Mouse (Mus musculus): Measurements from ENCODE around the gene Prl8a2. TPM values are rescaled to one million over a fixed set of nuclear protein-coding genes. Genes with fewer than 3 reads are reported as not detected.
A peak's percentile ranks its signal among the peaks of the same experiment; 100 is the strongest.

The Prl8a2 gene
- not detected in 2 replicates for polyA plus RNA-seq (2016; fragmentation: Nextera tagmentation; extraction: Ambion mirVana)

DNA sequence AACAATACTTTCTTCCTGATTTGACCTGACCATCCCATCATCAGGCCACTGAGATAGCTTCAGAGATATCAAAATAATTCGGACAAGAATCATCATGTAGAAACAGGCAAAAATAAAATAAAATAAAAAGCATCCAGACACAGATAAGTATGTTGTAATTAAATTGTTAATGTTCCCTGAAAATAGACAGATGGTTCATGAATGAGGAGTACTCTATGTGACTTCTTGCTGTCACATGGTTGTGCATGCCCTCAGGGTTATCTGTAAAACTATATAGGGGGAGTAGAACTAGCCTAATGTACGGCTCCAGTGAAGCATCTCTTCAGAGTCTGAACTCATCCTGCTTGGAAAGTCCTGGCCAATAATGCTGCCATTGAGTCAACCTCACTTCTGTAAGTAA lies at the start of gene Prl8a2:
Prl8a2 (plus strand) TSS at position 301 of the 400 bp plus-strand sequence.
- no peaks in the 10 kb centered on the region for H3K27me3 ChIP-seq (ENCODE audit: low read depth, poor library complexity, severe bottlenecking)
- no peak within 1 kb of the TSS for H3K27ac ChIP-seq (replicated peaks)
- H3K4me3 ChIP-seq: no peak within 1 kb of the TSS
- no peak for DNase-seq (ENCODE audit: low spot score)
- H3K36me3 ChIP-seq: no peaks in the 10 kb centered on the region
- H3K4me1 ChIP-seq: no peaks in the 10 kb centered on the region
- no peaks in the 10 kb centered on the region for H3K9me3 ChIP-seq (replicated peaks)
- WGBS: 82% methylated on average over 2 of the region's 2 CpGs

DNA sequence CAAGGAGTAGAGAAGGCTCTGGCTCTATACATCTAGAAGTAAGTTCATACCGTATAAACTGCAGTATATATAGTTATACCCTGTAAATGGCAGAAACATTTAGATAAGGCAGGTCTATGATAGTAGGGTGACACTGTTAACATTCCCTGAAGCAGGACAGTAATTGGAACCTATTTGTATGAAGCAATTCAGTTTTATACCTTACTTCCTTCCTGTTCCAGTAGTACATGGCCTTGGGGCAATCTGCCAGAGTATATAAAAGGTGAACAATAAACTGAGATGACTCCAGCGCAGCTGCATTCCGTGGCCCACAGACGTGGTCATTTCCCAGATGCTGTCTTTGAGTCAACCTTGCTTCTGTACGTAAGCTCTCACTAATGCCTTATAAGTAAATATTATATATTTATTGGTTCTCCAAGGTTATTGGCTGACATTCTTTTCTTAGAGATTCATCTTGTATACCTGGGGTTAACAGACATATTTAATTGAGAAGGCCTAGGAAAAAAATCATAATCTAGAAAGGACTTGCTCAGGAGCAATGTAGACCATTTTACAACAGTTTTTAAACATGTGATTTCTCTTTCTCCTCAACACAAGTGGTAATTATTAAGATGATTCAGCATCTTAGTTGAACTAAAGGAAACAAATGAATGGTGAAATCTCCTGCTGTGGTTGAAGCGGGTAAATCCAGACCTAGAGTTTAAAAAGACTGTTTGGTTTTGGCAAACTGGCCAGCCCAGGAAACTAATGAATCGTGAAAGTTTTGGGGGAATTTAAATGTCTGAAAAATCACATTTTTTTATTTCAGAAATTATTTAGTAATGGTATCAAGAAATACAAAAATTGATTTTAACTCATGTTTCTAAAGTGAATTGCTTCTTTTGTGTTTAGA lies 32.9 kb upstream of the Prl8a2 start, which contains the start of gene Prl6a1:
Prl6a1 (plus strand) TSS at position 294 of the 892 bp plus-strand sequence.
- no peaks in the 10 kb centered on the region for H3K4me1 ChIP-seq
- H3K4me3 ChIP-seq: no peak within 1 kb of the TSS
- H3K36me3 ChIP-seq: no peaks in the 10 kb centered on the region
- no peaks in the 10 kb centered on the region for H3K27me3 ChIP-seq (ENCODE audit: low read depth, poor library complexity, severe bottlenecking)
- 89% methylated on average over 7 of the region's 7 CpGs for WGBS
- H3K9me3 ChIP-seq (replicated peaks): no peaks in the 10 kb centered on the region
- no peak for DNase-seq (ENCODE audit: low spot score)
- H3K27ac ChIP-seq (replicated peaks): no peak within 1 kb of the TSS

- DNase-seq (ENCODE audit: low spot score): no peak
- Histone ChIP-seq H3K4me1 (peaks cover 6% of the 10 kb centered on the region), H3K27me3 (ENCODE audit: low read depth, poor library complexity, severe bottlenecking) (no peaks in the 10 kb centered on the region), H3K36me3 (no peaks in the 10 kb centered on the region), H3K4me3 (no peak overlapping the region), H3K9me3 (replicated peaks) (no peaks in the 10 kb centered on the region), H3K27ac (replicated peaks) (no peak overlapping the region)
- WGBS: 55% methylated on average over 1 of the region's 1 CpGs
These were observed 10.5 kb upstream of the Prl8a2 start for GRCm38 (mm10) chr13:27334989-27335388.

DNA sequence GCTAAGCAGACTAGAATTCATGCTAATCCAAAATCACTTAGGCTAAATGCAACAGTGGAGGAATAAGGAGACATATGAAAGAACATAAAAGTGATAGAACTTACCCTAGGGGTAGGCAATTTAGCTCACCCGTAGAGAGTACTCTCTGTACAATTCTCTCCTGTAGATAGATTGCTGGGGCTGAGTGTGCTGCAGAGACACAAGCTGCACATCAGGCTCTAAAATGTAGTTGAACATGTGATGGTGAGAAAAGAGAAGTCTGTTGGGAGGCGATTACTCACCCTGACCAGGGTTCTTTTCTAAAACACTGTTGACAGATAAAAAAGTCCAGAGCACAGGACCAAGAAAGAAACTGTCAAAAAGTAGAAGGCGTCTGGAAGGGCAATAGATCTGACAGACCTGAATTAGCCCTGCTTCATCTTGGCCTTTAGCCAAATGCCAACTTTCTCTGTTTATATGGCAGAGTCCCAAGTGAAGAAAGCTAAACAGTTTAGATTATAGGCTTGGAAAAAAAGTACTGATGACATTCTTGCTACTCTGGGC lies 2.7 kb upstream of the Prl8a2 start:
- WGBS: 88% methylated on average over 3 of the region's 3 CpGs
- Histone ChIP-seq H3K9me3 (replicated peaks) (no peaks in the 10 kb centered on the region), H3K27me3 (ENCODE audit: low read depth, poor library complexity, severe bottlenecking) (no peaks in the 10 kb centered on the region), H3K36me3 (no peaks in the 10 kb centered on the region), H3K4me1 (no peaks in the 10 kb centered on the region), H3K4me3 (no peak overlapping the region), H3K27ac (replicated peaks) (no peak overlapping the region)
- no peak for DNase-seq (ENCODE audit: low spot score)

DNA sequence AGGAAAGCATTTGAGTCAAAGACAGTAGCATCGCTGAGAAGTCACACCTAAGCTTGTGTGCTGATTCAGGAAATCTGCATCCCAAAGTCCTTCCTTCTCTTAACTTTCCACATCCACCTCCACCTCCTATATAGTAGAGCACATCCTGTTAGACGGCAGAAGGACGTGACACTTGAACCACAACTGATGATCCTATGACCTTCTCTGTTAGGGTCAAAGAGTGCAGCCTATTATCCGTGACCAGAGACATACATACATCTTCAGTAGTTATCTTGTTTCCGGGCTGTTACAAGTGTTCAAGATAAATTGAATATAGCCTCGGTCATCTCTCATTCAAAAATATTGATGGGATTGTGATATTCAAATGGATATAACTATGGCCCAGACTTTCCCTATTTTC lies 45.3 kb downstream of the Prl8a2 start, which contains the start of gene Prl2b1:
Prl2b1 (minus strand) TSS at position 101 of the 400 bp plus-strand sequence.
- 85% methylated on average over 6 of the region's 6 CpGs for WGBS
- Histone ChIP-seq H3K27me3 (ENCODE audit: low read depth, poor library complexity, severe bottlenecking) (no peaks in the 10 kb centered on the region), H3K4me3 (no peak within 1 kb of the TSS), H3K27ac (replicated peaks) (no peak within 1 kb of the TSS), H3K9me3 (replicated peaks) (no peaks in the 10 kb centered on the region), H3K36me3 (no peaks in the 10 kb centered on the region), H3K4me1 (no peaks in the 10 kb centered on the region)
- no peak for DNase-seq (ENCODE audit: low spot score)

DNA sequence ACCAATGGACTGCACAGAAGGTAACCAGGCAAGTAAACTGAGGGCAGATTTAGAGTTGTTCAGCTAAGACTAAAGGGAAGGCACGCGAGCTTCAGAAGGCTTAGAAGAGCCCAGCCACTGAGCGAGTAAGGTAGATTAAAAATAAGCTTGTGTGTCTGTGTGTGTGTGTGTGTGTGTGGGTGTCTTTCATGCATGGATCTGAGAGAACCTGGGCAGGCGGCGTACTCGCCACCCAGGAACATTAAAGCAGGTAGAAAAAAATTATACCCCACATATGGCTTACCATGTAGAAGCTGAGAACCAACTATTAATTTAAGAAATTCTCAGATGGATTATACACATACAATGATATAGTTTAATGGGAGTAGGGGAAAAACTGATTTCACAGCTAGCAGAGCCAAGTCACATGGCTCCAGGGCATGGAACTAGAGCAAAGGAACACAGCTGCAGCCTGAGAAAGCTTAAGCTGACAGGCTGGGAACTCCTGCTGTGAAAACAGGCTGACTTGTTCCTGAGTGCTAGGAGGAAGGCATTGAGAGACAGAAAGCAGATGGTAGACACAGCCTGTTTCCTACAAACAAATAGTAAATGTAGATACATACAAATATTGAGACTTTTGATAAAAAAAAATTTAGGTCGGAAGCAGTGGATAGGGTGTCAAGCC lies 53.7 kb downstream of the Prl8a2 start:
- no peak overlapping the region for H3K4me3 ChIP-seq
- H3K4me1 ChIP-seq: 0 out of 2 replicates have a peak, but pooled peaks cover 3% of the 10 kb centered on the region
- H3K9me3 ChIP-seq (replicated peaks): no peaks in the 10 kb centered on the region
- H3K27ac ChIP-seq (replicated peaks): 0 out of 2 replicates have a peak overlapping the region, but pooled peaks have one; percentile 10
- H3K27me3 ChIP-seq (ENCODE audit: low read depth, poor library complexity, severe bottlenecking): no peaks in the 10 kb centered on the region
- WGBS: 88% methylated on average over 7 of the region's 7 CpGs
- DNase-seq (ENCODE audit: low spot score): peak; percentile 28
- no peaks in the 10 kb centered on the region for H3K36me3 ChIP-seq

Other genes with a start within 250 kb of the Prl8a2 start
- not detected in 2 replicates for gene Prl3d2, start 224.0 kb upstream of the Prl8a2 start, polyA plus RNA-seq (2016; fragmentation: Nextera tagmentation; extraction: Ambion mirVana)
- gene Prl3d3, start 188.9 kb upstream of the Prl8a2 start, polyA plus RNA-seq (2016; fragmentation: Nextera tagmentation; extraction: Ambion mirVana): not detected in 2 replicates
- gene Prl3c1, start 149.0 kb upstream of the Prl8a2 start, polyA plus RNA-seq (2016; fragmentation: Nextera tagmentation; extraction: Ambion mirVana): not detected in 2 replicates
- gene Prl3b1, start 103.8 kb upstream of the Prl8a2 start, polyA plus RNA-seq (2016; fragmentation: Nextera tagmentation; extraction: Ambion mirVana): 0.62 and 1.6 TPM in 2 replicates
- not detected in 2 replicates for gene Prl3a1, start 86.2 kb upstream of the Prl8a2 start, polyA plus RNA-seq (2016; fragmentation: Nextera tagmentation; extraction: Ambion mirVana)
- not detected in 2 replicates for gene Prl6a1, start 33.0 kb upstream of the Prl8a2 start, polyA plus RNA-seq (2016; fragmentation: Nextera tagmentation; extraction: Ambion mirVana)
- gene Prl2b1, start 45.2 kb downstream of the Prl8a2 start, polyA plus RNA-seq (2016; fragmentation: Nextera tagmentation; extraction: Ambion mirVana): not detected in 2 replicates
- gene Prl8a6, start 93.0 kb downstream of the Prl8a2 start, polyA plus RNA-seq (2016; fragmentation: Nextera tagmentation; extraction: Ambion mirVana): not detected in 2 replicates
- not detected in 2 replicates for gene Prl8a8, start 167.5 kb downstream of the Prl8a2 start, polyA plus RNA-seq (2016; fragmentation: Nextera tagmentation; extraction: Ambion mirVana)
- not detected in 2 replicates for gene Prl8a9, start 218.9 kb downstream of the Prl8a2 start, polyA plus RNA-seq (2016; fragmentation: Nextera tagmentation; extraction: Ambion mirVana)
- not detected in 2 replicates for gene Prl8a1, start 236.5 kb downstream of the Prl8a2 start, polyA plus RNA-seq (2016; fragmentation: Nextera tagmentation; extraction: Ambion mirVana)

Measured in midbrain, embryonic 10.5 days (tissue).